Mouse (Mus musculus): ENCODE data around the gene Gba. TPM values are rescaled to one million over a fixed set of nuclear protein-coding genes. Genes with fewer than 3 reads are reported as not detected.

Gba gene
- total and polyA plus RNA-seq, 3 experiments = 63.6 to 65.3 (median 64.1) TPM

DNA sequence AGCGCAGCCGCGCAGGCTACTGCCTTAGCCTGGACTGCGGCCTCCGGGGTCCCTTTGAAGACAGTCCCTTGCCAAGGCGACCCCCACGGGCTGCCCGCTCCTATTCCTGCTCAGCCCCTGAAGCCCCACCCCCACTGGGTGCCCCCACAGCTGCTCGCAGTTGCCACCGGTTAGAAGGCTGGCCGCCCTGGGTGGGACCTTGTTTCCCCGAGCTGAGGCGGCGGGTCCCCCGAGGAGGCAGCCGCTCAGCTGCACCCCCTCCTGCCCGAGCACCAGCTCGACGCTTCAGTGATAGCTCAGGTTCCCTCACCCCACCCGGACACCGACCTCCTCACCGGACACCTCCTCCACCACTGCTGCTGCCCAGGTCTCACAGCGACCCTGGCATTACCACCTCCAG lies 15.5 kb upstream of the Gba start:
- TF ChIP-seq SMC3 (IDR thresholded peaks at IDR 0.05; ENCODE audit: low read depth, low read length) (no peak), POLR2AphosphoS2 (IDR thresholded peaks at IDR 0.05; ENCODE audit: low read depth, low read length) (no peak), MAX (IDR thresholded peaks at IDR 0.05; ENCODE audit: low read length) (no peak), IRF4 (IDR thresholded peaks at IDR 0.05; ENCODE audit: low read depth, low read length) (no peak), NELFE (IDR thresholded peaks at IDR 0.05; ENCODE audit: low read depth, low read length) (no peak), BHLHE40 (IDR thresholded peaks at IDR 0.05; ENCODE audit: low read depth, low read length) (no peak), ETS1 (conservative IDR thresholded peaks at IDR 0.05; ENCODE audit: low read depth, low read length) (no peak), MAZ (IDR thresholded peaks at IDR 0.05; ENCODE audit: low read depth, low read length) (no peak), ZC3H11A (IDR thresholded peaks at IDR 0.05; ENCODE audit: low read depth, low read length) (no peak), TCF12 (IDR thresholded peaks at IDR 0.05; ENCODE audit: low read depth, low read length) (no peak)
- H3K27ac ChIP-seq (ENCODE audit: insufficient read depth, low read depth) = no peak overlapping the region
- no peak overlapping the region for H3K4me2 ChIP-seq (ENCODE audit: insufficient read depth, low read depth, poor library complexity, severe bottlenecking)
- H3K79me2 ChIP-seq (replicated peaks; ENCODE audit: control insufficient read depth, extremely low read depth, insufficient read depth, poor library complexity, severe bottlenecking) = no peaks in the 10 kb centered on the region
- no peaks in the 10 kb centered on the region for H3K4me1 ChIP-seq (ENCODE audit: control insufficient read depth in 1 of 2, insufficient read depth in 2 of 2)
- H3K9me3 ChIP-seq (replicated peaks; ENCODE audit: low read length) = no peaks in the 10 kb centered on the region
- peaks cover 32 to 84% of the 10 kb centered on the region in 2 experiments for H3K36me3 ChIP-seq (replicated peaks in 1 of 2; ENCODE audit: control insufficient read depth in 1 of 2, insufficient read depth in 1 of 2, low read length in 1 of 2)
- dilution Hi-C loops (cut with MboI; ENCODE audit: extremely low pct_ligation_motif_present, extremely low pct_unique_long_range_greater_than_20kb, low sequenced_read_pairs) (no loop called here), in situ Hi-C loops (cut with MboI; ENCODE audit: low pct_ligation_motif_present, low pct_unique_long_range_greater_than_20kb, low sequenced_read_pairs) (no loop called here)
- no peaks in the 10 kb centered on the region for H3K27me3 ChIP-seq (replicated peaks)
- no peak overlapping the region for H3K9ac ChIP-seq (ENCODE audit: insufficient read depth, low read depth)
- DNase-seq (ENCODE audit: extremely low read depth) = no peak
- H3K4me3 ChIP-seq (replicated peaks in 1 of 3; ENCODE audit: low read depth in 2 of 3, low read length in 2 of 3, poor library complexity in 1 of 3) = no peak overlapping the region

DNA sequence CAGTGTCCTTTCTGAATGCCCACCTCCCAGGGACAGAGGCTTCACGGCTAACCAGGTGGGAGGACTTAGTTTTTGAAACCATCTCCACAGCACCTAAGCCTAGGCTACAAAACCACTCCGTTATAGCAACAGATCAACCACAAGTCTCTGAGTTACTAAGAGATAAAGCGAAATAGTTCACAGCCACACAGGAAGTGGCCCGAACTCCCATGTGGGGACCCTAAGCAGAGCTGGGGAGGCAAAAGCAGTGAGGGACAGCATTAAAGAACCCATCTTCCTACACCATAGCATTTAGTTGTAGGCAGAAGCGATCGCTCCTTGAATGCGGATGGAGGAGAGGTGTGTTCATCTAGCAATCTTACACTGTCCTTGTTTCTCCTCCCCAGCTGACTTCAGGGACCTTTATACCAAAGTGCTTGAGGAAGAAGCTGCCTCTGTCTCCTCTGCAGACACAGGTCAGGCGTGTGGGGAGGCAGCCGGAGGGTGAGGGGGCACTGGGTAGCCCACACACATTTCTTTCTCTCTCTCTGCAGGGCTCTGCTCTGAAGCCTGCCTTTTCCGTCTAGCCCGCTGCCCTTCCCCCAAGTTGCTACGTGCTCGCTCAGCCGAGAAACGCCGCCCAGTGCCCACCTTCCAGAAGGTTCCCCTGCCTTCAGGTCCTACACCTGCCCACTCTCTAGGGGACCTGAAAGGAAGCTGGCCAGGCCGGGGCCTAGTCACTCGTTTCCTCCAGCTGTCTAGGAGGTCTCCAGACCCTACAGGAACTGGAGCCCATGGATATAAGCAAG lies 14.8 kb upstream of the Gba start:
- DNase-seq (ENCODE audit: extremely low read depth) = no peak
- H3K9me3 ChIP-seq (replicated peaks; ENCODE audit: low read length) = no peaks in the 10 kb centered on the region
- no peaks in the 10 kb centered on the region for H3K79me2 ChIP-seq (replicated peaks; ENCODE audit: control insufficient read depth, extremely low read depth, insufficient read depth, poor library complexity, severe bottlenecking)
- peaks cover 27 to 77% of the 10 kb centered on the region in 2 experiments for H3K36me3 ChIP-seq (replicated peaks in 1 of 2; ENCODE audit: control insufficient read depth in 1 of 2, insufficient read depth in 1 of 2, low read length in 1 of 2)
- no peak overlapping the region for H3K9ac ChIP-seq (ENCODE audit: insufficient read depth, low read depth)
- dilution Hi-C loops (cut with MboI; ENCODE audit: extremely low pct_ligation_motif_present, extremely low pct_unique_long_range_greater_than_20kb, low sequenced_read_pairs) (no loop called here), in situ Hi-C loops (cut with MboI; ENCODE audit: low pct_ligation_motif_present, low pct_unique_long_range_greater_than_20kb, low sequenced_read_pairs) (no loop called here)
- H3K27ac ChIP-seq (ENCODE audit: insufficient read depth, low read depth) = no peak overlapping the region
- H3K4me2 ChIP-seq (ENCODE audit: insufficient read depth, low read depth, poor library complexity, severe bottlenecking) = no peak overlapping the region
- H3K4me3 ChIP-seq (replicated peaks in 1 of 3; ENCODE audit: low read depth in 2 of 3, low read length in 2 of 3, poor library complexity in 1 of 3) = no peak overlapping the region
- no peaks in the 10 kb centered on the region for H3K4me1 ChIP-seq (ENCODE audit: control insufficient read depth in 1 of 2, insufficient read depth in 2 of 2)
- H3K27me3 ChIP-seq (replicated peaks) = no peaks in the 10 kb centered on the region
- TF ChIP-seq SIN3A (IDR thresholded peaks at IDR 0.05; ENCODE audit: low read length) (no peak), MAFK (IDR thresholded peaks at IDR 0.05; ENCODE audit: insufficient replicate concordance, low read length) (no peak), PAX5 (IDR thresholded peaks at IDR 0.05; ENCODE audit: low read length) (no peak), NRF1 (IDR thresholded peaks at IDR 0.05; ENCODE audit: low read depth, low read length) (no peak), EP300 (IDR thresholded peaks at IDR 0.05; ENCODE audit: low read length) (no peak), E2F4 (IDR thresholded peaks at IDR 0.05; ENCODE audit: insufficient replicate concordance, low read depth, low read length) (no peak)

Measured in CH12.LX (cell line).